Mouse (Mus musculus): Measurements from ENCODE around the gene Rgs7bp. TPM values are rescaled to one million over a fixed set of nuclear protein-coding genes. Genes with fewer than 3 reads are reported as not detected.

Gene Rgs7bp
- polyA plus RNA-seq, 1 experiment = under 0.01 TPM

DNA sequence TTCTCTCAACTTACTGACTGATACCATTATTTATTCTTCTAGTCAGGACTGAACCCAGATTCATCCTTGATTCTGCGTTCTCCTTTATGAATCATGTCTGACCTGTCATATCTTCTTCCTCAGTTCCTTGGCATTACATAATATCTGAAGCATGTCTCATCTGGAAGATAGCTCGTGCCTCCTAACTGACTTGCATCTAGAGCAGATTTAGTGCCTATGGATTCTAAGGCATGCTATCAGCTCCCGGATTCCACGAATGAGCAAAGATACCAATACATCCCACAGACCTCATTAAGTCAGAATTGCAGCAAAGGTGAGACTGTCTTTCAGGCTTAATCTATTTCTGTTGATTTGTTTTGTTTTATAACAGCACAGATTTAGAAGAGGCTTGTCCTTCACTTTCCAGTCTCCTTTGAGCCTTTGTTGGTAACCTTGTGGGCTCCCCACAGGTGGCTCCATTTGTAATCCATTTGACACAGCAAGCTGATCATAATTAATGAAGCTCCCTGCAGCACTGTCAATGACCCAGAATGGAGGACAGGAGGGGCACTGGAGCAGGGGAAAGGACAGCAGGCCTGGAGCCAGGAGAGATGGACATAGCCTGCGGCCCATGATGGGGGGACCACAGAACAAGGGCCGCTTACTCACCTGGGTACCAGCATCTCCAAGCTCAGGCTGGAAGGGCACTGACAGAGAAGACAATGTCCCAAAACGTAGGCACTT is 94.4 kb downstream of the Rgs7bp start:
- H3K79me2 ChIP-seq (ENCODE audit: control insufficient read depth, insufficient read depth) = no peaks in the 10 kb centered on the region
- no peak overlapping the region for H3K4me2 ChIP-seq (ENCODE audit: low read depth)
- TF ChIP-seq E2F4 (IDR thresholded peaks at IDR 0.05; ENCODE audit: insufficient read depth) (no peak), POLR2A (IDR thresholded peaks at IDR 0.05; ENCODE audit: insufficient read length, low read depth) (no peak), MYOG (IDR thresholded peaks at IDR 0.05; ENCODE audit: control insufficient read depth in 1 of 3, insufficient read depth in 1 of 3, insufficient read length in 2 of 3, low read depth in 2 of 3) (no peak), TCF12 (IDR thresholded peaks at IDR 0.05; ENCODE audit: insufficient read depth, poor library complexity, severe bottlenecking) (no peak)
- peaks cover 4% of the 10 kb centered on the region for H3K27me3 ChIP-seq (ENCODE audit: control insufficient read depth, insufficient read depth, insufficient read length)
- no peak overlapping the region for H3ac ChIP-seq (ENCODE audit: control insufficient read depth, insufficient read length)
- no peak overlapping the region for H3K4me3 ChIP-seq
- H3K36me3 ChIP-seq (ENCODE audit: control insufficient read depth, insufficient read depth) = no peaks in the 10 kb centered on the region

- Histone ChIP-seq H3K27me3 (ENCODE audit: control insufficient read depth, insufficient read depth, insufficient read length) (no peaks in the 10 kb centered on the region), H3K4me2 (ENCODE audit: low read depth) (no peak overlapping the region)
Measured at GRCm38 (mm10) chr13:104959733-104960132, 95.0 kb downstream of the Rgs7bp start.

DNA sequence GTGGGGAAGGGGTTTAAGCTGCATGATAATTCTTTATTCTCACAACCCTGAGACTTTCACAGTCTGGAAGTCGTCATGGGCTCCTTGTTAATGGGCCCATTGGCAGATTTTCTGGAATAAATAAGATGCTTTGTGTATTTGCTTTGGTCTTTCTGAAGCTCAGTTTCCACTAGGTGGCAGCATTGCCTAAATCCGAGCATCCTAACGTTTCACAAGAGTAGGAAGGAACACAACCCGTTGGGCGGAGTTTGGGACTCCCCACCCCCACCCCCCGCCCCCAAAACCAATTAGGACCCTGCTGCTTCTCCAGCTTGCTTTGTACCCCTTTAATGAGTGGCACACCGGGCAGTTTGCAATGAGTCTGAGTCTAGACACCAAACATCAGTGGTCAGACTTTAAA is 106.8 kb downstream of the Rgs7bp start:
- no peak overlapping the region for H3K4me3 ChIP-seq
- no peaks in the 10 kb centered on the region for H3K79me2 ChIP-seq (ENCODE audit: control insufficient read depth, insufficient read depth)
- peaks cover 25% of the 10 kb centered on the region for H3K27me3 ChIP-seq (ENCODE audit: control insufficient read depth, insufficient read depth, insufficient read length)

More at GRCm38 (mm10) chr13:104959733-104960132, 95.0 kb downstream of the Rgs7bp start:
- no peaks in the 10 kb centered on the region for H3K79me2 ChIP-seq (ENCODE audit: control insufficient read depth, insufficient read depth)
- H3K4me3 ChIP-seq = no peak overlapping the region
- TF ChIP-seq MAX (IDR thresholded peaks at IDR 0.05; ENCODE audit: low read depth) (no peak), MYOG (IDR thresholded peaks at IDR 0.05; ENCODE audit: control insufficient read depth in 1 of 3, insufficient read depth in 1 of 3, insufficient read length in 2 of 3, low read depth in 2 of 3) (no peak), TCF12 (IDR thresholded peaks at IDR 0.05; ENCODE audit: insufficient read depth, poor library complexity, severe bottlenecking) (no peak), MYOD1 (IDR thresholded peaks at IDR 0.05; ENCODE audit: control insufficient read depth in 1 of 3, insufficient read length in 2 of 3, low read depth in 2 of 3) (no peak), E2F4 (IDR thresholded peaks at IDR 0.05; ENCODE audit: insufficient read depth) (no peak), TCF3 (IDR thresholded peaks at IDR 0.05; ENCODE audit: insufficient read length, low read depth) (no peak), POLR2AphosphoS2 (IDR thresholded peaks at IDR 0.05; ENCODE audit: insufficient read length, low read depth) (no peak), POLR2A (IDR thresholded peaks at IDR 0.05; ENCODE audit: insufficient read length, low read depth) (no peak), REST (IDR thresholded peaks at IDR 0.05; ENCODE audit: insufficient read depth, insufficient read length) (no peak), SRF (IDR thresholded peaks at IDR 0.05; ENCODE audit: control insufficient read depth, insufficient read length, low read depth) (no peak), CEBPB (IDR thresholded peaks at IDR 0.05; ENCODE audit: insufficient read depth, poor library complexity, severe bottlenecking) (no peak), USF1 (IDR thresholded peaks at IDR 0.05; ENCODE audit: low read depth) (no peak)
- no peaks in the 10 kb centered on the region for H3K36me3 ChIP-seq (ENCODE audit: control insufficient read depth, insufficient read depth)
- no peak overlapping the region for H3ac ChIP-seq (ENCODE audit: control insufficient read depth, insufficient read length)

DNA sequence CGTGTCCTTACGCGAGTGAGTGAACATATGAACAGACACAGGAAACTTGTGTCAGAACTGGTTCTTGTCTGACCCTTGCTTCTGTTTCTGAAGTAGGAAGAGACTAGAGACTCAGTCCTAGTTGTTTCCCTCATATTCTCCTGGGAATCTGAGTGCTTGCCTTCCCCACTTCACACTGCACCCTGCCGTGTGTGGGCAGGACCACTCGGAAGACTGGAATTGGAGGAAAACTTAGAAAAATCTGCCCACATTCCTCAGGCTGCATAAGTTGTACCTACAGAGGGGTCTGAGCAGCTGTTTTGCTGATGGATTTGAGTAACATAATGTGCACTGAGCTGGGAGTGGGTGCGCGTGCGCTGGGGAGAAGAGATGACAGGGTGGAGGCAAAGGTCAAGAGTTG is 114.2 kb downstream of the Rgs7bp start:
- Histone ChIP-seq H3K4me3 (no peak overlapping the region), H3K27me3 (ENCODE audit: control insufficient read depth, insufficient read depth, insufficient read length) (peaks cover 21% of the 10 kb centered on the region), H3ac (ENCODE audit: control insufficient read depth, insufficient read length) (no peak overlapping the region), H3K79me2 (ENCODE audit: control insufficient read depth, insufficient read depth) (no peaks in the 10 kb centered on the region), H3K4me2 (ENCODE audit: low read depth) (no peak overlapping the region), H3K36me3 (ENCODE audit: control insufficient read depth, insufficient read depth) (no peaks in the 10 kb centered on the region)
- no peak for TF ChIP-seq POLR2A (IDR thresholded peaks at IDR 0.05; ENCODE audit: insufficient read length, low read depth)

More for the DNA sequence above, 106.8 kb downstream of the Rgs7bp start:
- H3ac ChIP-seq (ENCODE audit: control insufficient read depth, insufficient read length) = no peak overlapping the region
- no peaks in the 10 kb centered on the region for H3K36me3 ChIP-seq (ENCODE audit: control insufficient read depth, insufficient read depth)
- H3K4me2 ChIP-seq (ENCODE audit: low read depth) = no peak overlapping the region
- TF ChIP-seq MYOD1 (IDR thresholded peaks at IDR 0.05; ENCODE audit: control insufficient read depth in 1 of 3, insufficient read length in 2 of 3, low read depth in 2 of 3) (no peak), MYOG (IDR thresholded peaks at IDR 0.05; ENCODE audit: control insufficient read depth in 1 of 3, insufficient read depth in 1 of 3, insufficient read length in 2 of 3, low read depth in 2 of 3) (no peak), POLR2A (IDR thresholded peaks at IDR 0.05; ENCODE audit: insufficient read length, low read depth) (no peak), MAX (IDR thresholded peaks at IDR 0.05; ENCODE audit: low read depth) (no peak), USF1 (IDR thresholded peaks at IDR 0.05; ENCODE audit: low read depth) (no peak), REST (IDR thresholded peaks at IDR 0.05; ENCODE audit: insufficient read depth, insufficient read length) (no peak), CEBPB (IDR thresholded peaks at IDR 0.05; ENCODE audit: insufficient read depth, poor library complexity, severe bottlenecking) (no peak)

GRCm38 (mm10) chr13:104939856-104940255 is 114.9 kb downstream of the Rgs7bp start:
- TF ChIP-seq MYOD1 (IDR thresholded peaks at IDR 0.05; ENCODE audit: control insufficient read depth in 1 of 3, insufficient read length in 2 of 3, low read depth in 2 of 3) = no peak
- TF ChIP-seq SRF (IDR thresholded peaks at IDR 0.05; ENCODE audit: control insufficient read depth, insufficient read length, low read depth) = no peak
- TF ChIP-seq TCF3 (IDR thresholded peaks at IDR 0.05; ENCODE audit: insufficient read length, low read depth) = no peak
- TF ChIP-seq POLR2A (IDR thresholded peaks at IDR 0.05; ENCODE audit: insufficient read length, low read depth) = no peak
- no peak for TF ChIP-seq MAX (IDR thresholded peaks at IDR 0.05; ENCODE audit: low read depth)
- TF ChIP-seq POLR2AphosphoS2 (IDR thresholded peaks at IDR 0.05; ENCODE audit: insufficient read length, low read depth) = no peak
- TF ChIP-seq CEBPB (IDR thresholded peaks at IDR 0.05; ENCODE audit: insufficient read depth, poor library complexity, severe bottlenecking) = no peak
- TF ChIP-seq E2F4 (IDR thresholded peaks at IDR 0.05; ENCODE audit: insufficient read depth) = no peak
- TF ChIP-seq TCF12 (IDR thresholded peaks at IDR 0.05; ENCODE audit: insufficient read depth, poor library complexity, severe bottlenecking) = no peak
- TF ChIP-seq MYOG (IDR thresholded peaks at IDR 0.05; ENCODE audit: control insufficient read depth in 1 of 3, insufficient read depth in 1 of 3, insufficient read length in 2 of 3, low read depth in 2 of 3) = no peak
- no peak for TF ChIP-seq USF1 (IDR thresholded peaks at IDR 0.05; ENCODE audit: low read depth)
- TF ChIP-seq REST (IDR thresholded peaks at IDR 0.05; ENCODE audit: insufficient read depth, insufficient read length) = no peak
- Histone ChIP-seq H3K36me3 (ENCODE audit: control insufficient read depth, insufficient read depth) (no peaks in the 10 kb centered on the region), H3K4me3 (no peak overlapping the region), H3ac (ENCODE audit: control insufficient read depth, insufficient read length) (no peak overlapping the region), H3K4me2 (ENCODE audit: low read depth) (no peak overlapping the region), H3K79me2 (ENCODE audit: control insufficient read depth, insufficient read depth) (no peaks in the 10 kb centered on the region), H3K27me3 (ENCODE audit: control insufficient read depth, insufficient read depth, insufficient read length) (peaks cover 17% of the 10 kb centered on the region)
